Mouse (Mus musculus) limb, embryonic 15.5 days (tissue): Measurements from ENCODE around the gene Rgs2. TPM values are rescaled to one million over a fixed set of nuclear protein-coding genes. Genes with fewer than 3 reads are reported as not detected.

Experiments used
- ATAC-seq: fragments of 200-750 bp; cut with Nextera tagmentation; 2 replicates; pipeline ENCODE4 v1.8.0; 2017; ENCODE audit warnings: low read depth, moderate TSS enrichment; ENCODE audit not compliant: insufficient number of reproducible peaks, low FRiP score, low TSS enrichment
- H3K27ac ChIP-seq: fragments of 300-500 bp; sonication (generic); 2 replicates; pipeline ENCODE4 v1.5.1; 2015; ENCODE audit warnings: moderate library complexity, mild to moderate bottlenecking, inconsistent platforms
- H3K27me3 ChIP-seq: fragments of 300-500 bp; sonication (generic); 2 replicates; pipeline ENCODE4 v1.6.1; 2015; ENCODE audit warnings: inconsistent platforms
- H3K36me3 ChIP-seq: fragments of 300-500 bp; sonication (generic); 2 replicates; pipeline ENCODE4 v1.6.1; 2015; ENCODE audit warnings: inconsistent platforms
- H3K4me1 ChIP-seq: fragments of 300-500 bp; sonication (generic); 2 replicates; pipeline ENCODE4 v1.6.1; 2015; ENCODE audit warnings: inconsistent platforms
- H3K4me2 ChIP-seq: fragments of 300-500 bp; sonication (generic); 2 replicates; pipeline ENCODE4 v1.6.1; 2015; ENCODE audit warnings: mild to moderate bottlenecking, inconsistent platforms
- H3K4me3 ChIP-seq: fragments of 300-500 bp; sonication (generic); 2 replicates; pipeline ENCODE4 v1.5.1; 2015; ENCODE audit warnings: mild to moderate bottlenecking, inconsistent platforms
- H3K9ac ChIP-seq: fragments of 300-500 bp; sonication (generic); 2 replicates; pipeline ENCODE4 v1.6.1; 2015; ENCODE audit warnings: inconsistent platforms
- H3K9me3 ChIP-seq: fragments of 300-500 bp; sonication (generic); 2 replicates; pipeline ENCODE4 v1.6.1; 2016; ENCODE audit warnings: inconsistent platforms
- WGBS: fragments of 180-500 bp; shearing (Covaris S2); methylation state at CpG from one replicate; pipeline ENCODE4 v1.1.7; 2015; 5-methylcytosine and 5-hydroxymethylcytosine counted together
- polyA plus RNA-seq: library from polyadenylated mRNA; unstranded; fragments of >200 nt; fragmentation: Nextera tagmentation; extraction: Ambion mirVana; gene quantifications from 2 replicates; pipeline ENCODE4 v1.2.1, GENCODE M21; 2015

Gene Rgs2
- polyA plus RNA-seq, 1 experiment from 2014 or later: 57.7 TPM

- H3K9me3 ChIP-seq: no peaks in the 10 kb centered on the region
- no peak for ATAC-seq
- no peaks in the 10 kb centered on the region for H3K27me3 ChIP-seq
- H3K36me3 ChIP-seq: no peaks in the 10 kb centered on the region
- H3K9ac ChIP-seq: no peak overlapping the region
- H3K4me1 ChIP-seq: no peaks in the 10 kb centered on the region
- no peak overlapping the region for H3K4me2 ChIP-seq
- H3K27ac ChIP-seq: no peak overlapping the region
- no peak overlapping the region for H3K4me3 ChIP-seq
- WGBS: 35% methylated on average over 2 of the region's 2 CpGs
Measured at GRCm38 (mm10) chr1:143982085-143982764, 21.7 kb downstream of the Rgs2 start.

GRCm38 (mm10) chr1:143980811-143981210, 23.1 kb downstream of the Rgs2 start:
- Histone ChIP-seq H3K4me3 (no peak overlapping the region), H3K9me3 (no peaks in the 10 kb centered on the region), H3K36me3 (no peaks in the 10 kb centered on the region), H3K4me2 (no peak overlapping the region), H3K27me3 (no peaks in the 10 kb centered on the region), H3K27ac (no peak overlapping the region), H3K4me1 (no peaks in the 10 kb centered on the region), H3K9ac (no peak overlapping the region)
- ATAC-seq: no peak

GRCm38 (mm10) chr1:143974637-143975036, 29.3 kb downstream of the Rgs2 start:
- Histone ChIP-seq H3K9ac (no peak overlapping the region), H3K9me3 (no peaks in the 10 kb centered on the region), H3K27ac (no peak overlapping the region), H3K27me3 (no peaks in the 10 kb centered on the region), H3K36me3 (no peaks in the 10 kb centered on the region), H3K4me2 (no peak overlapping the region), H3K4me1 (no peaks in the 10 kb centered on the region), H3K4me3 (no peak overlapping the region)
- 89% methylated on average over 2 of the region's 2 CpGs for WGBS
- no peak for ATAC-seq

- no peaks in the 10 kb centered on the region for H3K9me3 ChIP-seq
- no peaks in the 10 kb centered on the region for H3K27me3 ChIP-seq
- H3K9ac ChIP-seq: no peak overlapping the region
- H3K36me3 ChIP-seq: no peaks in the 10 kb centered on the region
- H3K4me1 ChIP-seq: no peaks in the 10 kb centered on the region
- no peak overlapping the region for H3K4me3 ChIP-seq
- 69% methylated on average over 3 of the region's 3 CpGs for whole genome bisulfite sequencing
- H3K27ac ChIP-seq: no peak overlapping the region
- no peak for ATAC-seq
- no peak overlapping the region for H3K4me2 ChIP-seq
Measured at GRCm38 (mm10) chr1:143962301-143962700, 41.7 kb downstream of the Rgs2 start.

GRCm38 (mm10) chr1:143960340-143960739, 43.6 kb downstream of the Rgs2 start:
- Histone ChIP-seq H3K9ac (no peak overlapping the region), H3K4me1 (no peaks in the 10 kb centered on the region), H3K27ac (no peak overlapping the region), H3K27me3 (no peaks in the 10 kb centered on the region), H3K9me3 (no peaks in the 10 kb centered on the region), H3K36me3 (no peaks in the 10 kb centered on the region), H3K4me2 (no peak overlapping the region), H3K4me3 (no peak overlapping the region)
- no peak for ATAC-seq
- WGBS: 84% methylated on average over 2 of the region's 2 CpGs

GRCm38 (mm10) chr1:143956090-143956489, 47.9 kb downstream of the Rgs2 start:
- Histone ChIP-seq H3K4me1 (no peaks in the 10 kb centered on the region), H3K4me2 (no peak overlapping the region), H3K36me3 (no peaks in the 10 kb centered on the region), H3K9me3 (no peaks in the 10 kb centered on the region), H3K9ac (no peak overlapping the region), H3K4me3 (no peak overlapping the region), H3K27ac (no peak overlapping the region), H3K27me3 (no peaks in the 10 kb centered on the region)
- WGBS: 77% methylated on average over 1 of the region's 1 CpGs
- ATAC-seq: no peak

GRCm38 (mm10) chr1:143952841-143953240, 51.1 kb downstream of the Rgs2 start:
- no peaks in the 10 kb centered on the region for H3K36me3 ChIP-seq

More at GRCm38 (mm10) chr1:143952841-143953240, 51.1 kb downstream of the Rgs2 start:
- Histone ChIP-seq H3K4me2 (no peak overlapping the region), H3K4me3 (no peak overlapping the region), H3K9me3 (no peaks in the 10 kb centered on the region), H3K27ac (no peak overlapping the region), H3K9ac (no peak overlapping the region), H3K27me3 (no peaks in the 10 kb centered on the region), H3K4me1 (no peaks in the 10 kb centered on the region)
- WGBS: 65% methylated on average over 2 of the region's 2 CpGs
- no peak for ATAC-seq

Other genes with a start within 250 kb of the Rgs2 start
- 17.1 and 18.0 TPM in 2 replicates for gene Trove2, start 227.1 kb downstream of the Rgs2 start, polyA plus RNA-seq
- 78.6 and 85.0 TPM in 2 replicates for gene Uchl5, start 226.9 kb downstream of the Rgs2 start, polyA plus RNA-seq
- 1.2 and 1.7 TPM in 2 replicates for gene Rgs13, start 173.2 kb upstream of the Rgs2 start, polyA plus RNA-seq
- 0.96 and 1.3 TPM in 2 replicates for gene Rgs1, start 245.1 kb upstream of the Rgs2 start, polyA plus RNA-seq